Mouse (Mus musculus) cerebellum, postnatal 36 days (tissue): ENCODE data around the gene Wrap73.

Experiments used
- DNase-seq, 2 experiments: peaks; one replicate each; pipeline ENCODE4 v3.0.0; 2021 to 2022; ENCODE audit warnings: mixed read lengths in 2 of 2

Wrap73 gene

DNA sequence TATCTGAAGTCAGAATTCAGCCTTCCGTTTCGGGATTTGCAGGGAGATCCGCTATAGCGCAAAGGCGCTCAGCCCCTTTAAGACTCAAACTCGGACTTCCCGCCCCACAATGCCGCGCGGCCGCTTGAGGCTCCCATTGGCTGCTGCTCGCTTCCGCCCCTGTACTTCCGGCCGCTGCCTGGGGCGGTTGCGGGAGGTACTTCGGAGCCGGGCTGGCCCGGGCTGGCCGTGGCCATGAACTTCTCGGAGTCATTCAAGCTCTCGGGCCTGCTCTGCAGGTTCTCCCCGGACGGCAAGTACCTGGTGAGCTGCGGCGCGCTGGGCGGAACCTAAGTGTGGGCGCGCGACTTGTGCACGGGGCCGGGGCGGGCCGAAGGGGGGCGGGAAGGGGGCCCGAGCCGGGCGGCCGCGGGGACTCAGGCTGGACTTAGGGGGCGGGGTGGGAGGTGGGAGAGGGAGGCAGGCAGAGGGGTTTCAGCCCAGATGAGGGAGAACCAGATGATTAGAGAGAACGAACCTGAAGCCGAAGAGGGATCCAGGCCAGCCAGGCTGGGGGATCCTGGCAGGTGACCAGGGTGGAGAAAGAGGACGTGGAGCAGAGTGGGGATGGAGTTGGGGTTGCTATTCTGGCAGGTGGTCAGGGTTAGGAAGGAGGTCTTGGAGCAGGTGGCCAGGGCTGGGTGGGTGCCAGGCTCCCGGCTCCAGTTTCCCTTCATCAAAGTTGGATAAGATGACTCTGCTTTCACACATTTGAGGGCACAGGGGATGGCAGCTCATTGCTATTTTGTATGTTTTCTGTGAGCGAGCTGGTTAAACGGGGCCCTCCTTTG is at the start of gene Wrap73:
Gene Wrap73, plus strand, starts transcription at position 162 of the 830 bp plus-strand sequence.
- peak; percentile 91 to 92 for DNase-seq

GRCm38 (mm10) chr4:154093210-154093609 is 49.0 kb upstream of the Wrap73 start:
- DNase-seq, result peak; percentile 64 to 72

GRCm38 (mm10) chr4:154096111-154096510 is 46.1 kb upstream of the Wrap73 start:
- DNase-seq, result peak; percentile 19

- DNase-seq, result no peak
These were observed 42.8 kb upstream of the Wrap73 start for GRCm38 (mm10) chr4:154099361-154099760.

- DNase-seq, result no peak
These were observed 38.8 kb upstream of the Wrap73 start for GRCm38 (mm10) chr4:154103386-154103785.

DNA sequence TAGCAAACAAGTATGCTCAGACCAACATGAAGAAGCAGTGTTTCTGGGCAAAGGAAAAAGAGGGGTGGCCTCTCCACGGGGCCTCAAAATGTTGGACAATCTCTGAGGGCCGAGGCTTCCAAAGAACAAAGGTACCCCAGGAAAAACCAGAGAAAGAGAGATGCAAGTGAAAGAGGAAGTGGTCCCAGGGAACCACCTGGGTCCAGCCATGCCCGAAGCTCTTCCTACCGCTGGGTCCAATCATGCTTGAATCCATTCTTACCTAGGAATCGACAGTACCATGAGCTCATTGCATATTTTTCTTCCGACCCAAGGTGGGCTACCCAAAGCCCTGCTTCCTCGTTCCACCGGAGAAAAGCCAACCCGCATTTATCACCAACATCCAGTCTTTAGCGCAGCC is 38.3 kb upstream of the Wrap73 start:
- no peak for DNase-seq

- peak; percentile 74 for DNase-seq
These were observed 36.7 kb upstream of the Wrap73 start for GRCm38 (mm10) chr4:154105381-154106001.

DNA sequence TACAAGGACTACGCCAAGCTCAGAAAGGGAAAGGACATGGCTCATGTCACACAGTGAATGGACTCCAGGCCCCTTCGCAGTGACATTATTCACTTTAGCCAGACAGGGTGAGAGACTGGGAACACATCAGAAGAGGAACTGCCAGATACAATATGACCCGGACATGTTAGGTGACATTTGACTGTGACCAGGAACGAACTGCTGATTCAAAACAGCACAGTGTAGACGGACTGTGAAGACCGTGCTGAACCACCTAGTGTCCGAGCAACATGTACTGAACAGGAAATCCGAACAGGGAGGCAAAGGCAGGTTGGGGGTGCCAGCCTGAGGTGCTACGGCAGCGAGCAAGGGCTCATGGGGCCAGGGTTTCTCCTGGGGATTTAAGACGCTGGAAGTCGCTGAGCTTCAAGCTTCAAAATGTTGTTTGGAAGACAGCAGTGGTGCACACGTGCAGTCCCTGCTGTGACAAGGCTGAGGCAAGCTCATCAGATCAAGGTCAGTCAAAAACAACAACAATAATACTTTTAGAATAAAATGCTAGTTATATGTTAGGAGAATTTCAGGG is 35.6 kb upstream of the Wrap73 start:
- DNase-seq, result no peak

DNA sequence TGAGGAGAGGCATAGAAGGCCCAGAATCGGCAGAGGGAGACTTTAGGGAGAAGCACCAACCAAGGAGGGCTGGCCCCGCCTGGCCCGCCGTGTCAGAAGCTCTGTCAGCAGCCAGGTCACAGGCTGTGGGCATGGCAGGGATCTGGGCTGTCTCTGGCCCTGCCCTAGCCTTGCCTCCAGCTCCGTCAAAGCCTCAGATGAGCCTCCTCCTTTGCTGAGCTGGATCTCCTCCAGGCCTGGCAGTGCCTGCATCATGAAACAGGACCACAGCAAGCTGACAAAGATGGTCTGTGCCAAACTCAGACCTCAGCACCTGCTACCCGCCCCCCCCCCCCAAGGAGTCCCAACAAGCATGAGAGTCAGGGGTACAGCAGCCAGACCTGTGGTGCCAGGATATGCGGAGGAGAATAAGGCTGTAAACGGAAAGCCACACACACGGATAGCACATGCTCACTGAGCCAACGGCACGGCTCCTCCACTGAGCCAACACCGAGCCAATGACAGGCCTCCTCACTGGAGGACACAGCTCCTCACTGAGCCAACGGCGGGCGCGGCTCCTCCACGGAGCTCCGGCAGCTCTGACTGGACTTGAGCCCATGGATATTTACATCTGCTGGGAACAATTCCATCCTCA is 32.8 kb upstream of the Wrap73 start:
- DNase-seq, result peak; percentile 70 to 75

- DNase-seq, result no peak
These were observed 32.3 kb upstream of the Wrap73 start for GRCm38 (mm10) chr4:154109850-154110243.

- no peak for DNase-seq
These were observed 25.8 kb upstream of the Wrap73 start for GRCm38 (mm10) chr4:154116421-154116820.

DNA sequence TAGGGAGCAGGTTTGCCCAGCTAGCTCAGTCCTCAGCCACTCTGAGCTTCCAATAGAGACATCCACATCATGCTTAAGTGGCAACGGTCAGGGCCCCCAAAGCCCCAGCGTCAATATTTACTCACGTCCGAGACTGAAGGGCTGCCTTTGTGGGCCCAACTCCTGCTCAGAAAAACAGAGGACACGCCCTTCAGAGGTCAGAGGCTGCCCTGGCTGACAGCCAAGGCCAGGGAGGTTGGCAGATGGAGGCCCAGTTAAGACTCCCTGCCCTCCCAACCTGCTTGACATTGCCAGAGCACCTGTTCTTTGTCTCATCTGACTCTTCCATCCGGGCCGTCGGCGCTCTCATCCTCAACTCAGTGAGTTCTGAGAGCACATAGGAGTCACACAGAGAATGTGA is 23.4 kb upstream of the Wrap73 start:
- DNase-seq, result peak; percentile 71 to 75

- DNase-seq, result peak in 1 of 2 experiments; percentile 40
These were observed 23.0 kb upstream of the Wrap73 start for GRCm38 (mm10) chr4:154119208-154119607.

GRCm38 (mm10) chr4:154121800-154122199 is 20.4 kb upstream of the Wrap73 start:
- no peak for DNase-seq

DNA sequence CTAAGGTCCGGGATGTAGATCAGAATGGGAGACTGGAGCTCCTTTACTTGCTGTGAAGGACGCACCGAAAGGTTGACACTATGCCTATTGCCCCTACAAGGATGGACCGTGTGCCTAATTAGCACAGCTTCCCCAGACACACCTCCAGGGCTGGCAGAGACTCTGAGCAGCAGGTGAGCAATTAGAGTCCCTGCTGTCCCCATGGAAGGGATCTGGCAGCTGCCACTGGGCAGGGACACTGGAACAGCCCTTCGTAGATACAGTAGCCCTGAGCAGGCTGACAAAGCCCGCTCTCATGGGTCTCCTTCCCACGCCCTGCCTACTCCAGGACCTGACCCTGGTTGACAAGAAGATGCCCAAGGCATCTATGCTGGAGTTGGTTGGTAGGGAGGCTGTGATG is 19.8 kb upstream of the Wrap73 start:
- DNase-seq, result peak; percentile 37 to 50

DNA sequence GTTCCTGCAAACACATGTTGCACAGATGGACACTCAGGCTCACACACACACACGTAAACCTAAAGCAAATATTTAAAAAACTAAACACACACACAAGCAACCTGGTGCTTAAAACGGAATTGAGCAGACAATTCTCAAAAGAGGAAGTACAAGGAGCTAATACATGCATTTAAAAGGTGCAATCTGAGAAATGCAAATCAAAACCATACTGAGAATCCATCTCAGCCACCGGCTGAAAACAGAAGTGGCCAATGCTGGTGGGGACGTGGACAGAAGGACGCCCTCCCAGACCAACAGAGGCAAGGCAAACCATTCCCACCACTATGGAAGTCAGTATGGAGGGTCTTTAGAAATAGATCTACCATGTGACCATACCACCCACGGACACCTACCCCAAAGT is 18.6 kb upstream of the Wrap73 start:
- no peak for DNase-seq

GRCm38 (mm10) chr4:154125202-154125601 is 17.0 kb upstream of the Wrap73 start:
- no peak for DNase-seq

DNA sequence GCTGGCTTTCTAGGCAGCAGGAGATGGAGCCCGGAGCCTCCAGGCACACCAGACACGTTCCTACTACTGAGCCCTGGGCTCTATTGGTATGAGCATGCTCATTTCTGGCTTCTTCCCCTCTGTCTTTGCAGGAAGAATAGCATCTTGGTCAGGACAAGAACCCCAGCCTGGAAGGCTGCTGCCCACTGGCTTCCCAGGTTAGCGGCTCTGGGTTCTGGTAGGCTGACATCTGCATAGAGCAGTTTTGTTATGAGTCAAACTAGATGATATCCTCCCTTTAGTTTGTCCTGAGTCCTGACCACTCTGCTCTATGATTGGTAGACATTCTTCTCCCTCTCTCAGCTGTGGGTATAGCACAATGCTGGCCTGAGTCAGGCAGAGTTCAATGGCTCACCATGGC is 14.9 kb upstream of the Wrap73 start:
- no peak for DNase-seq

DNA sequence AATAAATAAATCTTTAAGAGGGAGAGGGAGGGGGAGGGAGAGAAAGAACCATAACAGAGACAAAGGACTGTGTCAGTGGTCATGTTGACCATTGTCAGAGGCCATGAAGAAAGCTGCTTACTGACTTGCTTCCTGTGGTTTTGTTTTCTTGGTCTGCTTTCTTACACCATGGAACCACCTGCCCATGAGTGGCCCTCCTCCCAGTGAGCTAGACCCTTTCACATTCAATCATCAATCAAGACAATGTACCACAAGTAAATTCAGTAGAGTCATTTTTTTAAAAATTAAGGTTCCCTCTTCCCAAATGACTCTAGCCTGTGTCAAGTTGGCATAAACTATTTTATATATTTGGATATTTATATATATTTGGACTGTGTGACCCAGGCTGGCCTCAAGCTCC is 12.2 kb upstream of the Wrap73 start:
- no peak for DNase-seq

- DNase-seq, result no peak
These were observed 10.3 kb upstream of the Wrap73 start for GRCm38 (mm10) chr4:154131894-154132293.

GRCm38 (mm10) chr4:154134803-154135202 is 7.4 kb upstream of the Wrap73 start:
- DNase-seq, result no peak

GRCm38 (mm10) chr4:154137139-154137538 is 5.0 kb upstream of the Wrap73 start:
- no peak for DNase-seq

- DNase-seq, result peak in 1 of 2 experiments; percentile 35
These were observed 2.4 kb upstream of the Wrap73 start for GRCm38 (mm10) chr4:154139671-154140181.

- no peak for DNase-seq
These were observed 2.2 kb upstream of the Wrap73 start, which contains the start of gene Trp73 for GRCm38 (mm10) chr4:154140182-154140212. Trp73 (minus strand) TSS chr4:154140208.
